Mouse (Mus musculus) liver, postnatal 0 days (tissue): Measurements from ENCODE around the gene Slx1b. TPM values are rescaled to one million over a fixed set of nuclear protein-coding genes. Genes with fewer than 3 reads are reported as not detected.
"Not testable (repeated sequence)": the region's sequence is repeated elsewhere in the genome, so short reads cannot be mapped to it uniquely, and the experiment has no call there.

Experiments used
- ATAC-seq: fragments of 200-750 bp; cut with Nextera tagmentation; 2 replicates; pipeline ENCODE4 v1.8.0; 2017; ENCODE audit warnings: mild to moderate bottlenecking, moderate library complexity
- DNase-seq: peaks from one replicate; pipeline ENCODE4 v3.0.0-alpha.2; 2016
- H3K27ac ChIP-seq: fragments of 300-500 bp; sonication (generic); 2 replicates; pipeline ENCODE4 v1.5.1; 2014; ENCODE audit warnings: antibody characterized with exemption, moderate library complexity, mild to moderate bottlenecking, low read depth
- H3K27me3 ChIP-seq: fragments of 300-500 bp; sonication (generic); 2 replicates; pipeline ENCODE4 v1.6.1; 2014; ENCODE audit warnings: low read length, control low read depth, mixed read lengths; ENCODE audit not compliant: insufficient read depth
- H3K36me3 ChIP-seq: fragments of 300-500 bp; sonication (generic); replicated peaks from 2 replicates; pipeline ENCODE4 v1.6.1; 2014; ENCODE audit warnings: mild to moderate bottlenecking, control low read depth, low read length, moderate library complexity, mixed read lengths; ENCODE audit not compliant: insufficient read depth
- H3K4me1 ChIP-seq: fragments of 300-500 bp; sonication (generic); 2 replicates; pipeline ENCODE4 v1.6.1; 2014; ENCODE audit warnings: antibody characterized with exemption, mild to moderate bottlenecking, control low read depth; ENCODE audit not compliant: insufficient read depth
- H3K4me2 ChIP-seq: fragments of 300-500 bp; sonication (generic); 2 replicates; pipeline ENCODE4 v1.6.1; 2014; ENCODE audit warnings: low read depth, mild to moderate bottlenecking, low read length, moderate library complexity, mixed read lengths
- H3K4me3 ChIP-seq: fragments of 300-500 bp; sonication (generic); 2 replicates; pipeline ENCODE4 v1.5.1; 2014; ENCODE audit warnings: low read depth, low read length
- H3K9ac ChIP-seq: fragments of 300-500 bp; sonication (generic); replicated peaks from 2 replicates; pipeline ENCODE4 v1.6.1; 2014; ENCODE audit warnings: mild to moderate bottlenecking, moderate library complexity
- H3K9me3 ChIP-seq: fragments of 300-500 bp; sonication (generic); 2 replicates; pipeline ENCODE4 v1.6.1; 2016; ENCODE audit warnings: mild to moderate bottlenecking, control low read depth, low read length, mixed read lengths
- CTCF ChIP-seq: sonication (generic); IDR thresholded peaks from 2 replicates; pipeline ENCODE4 v1.5.1; 2016; ENCODE audit warnings: antibody characterized with exemption, low read depth
- EP300 ChIP-seq: IDR thresholded peaks from 2 replicates; pipeline ENCODE4 v1.6.1; 2016; ENCODE audit warnings: antibody characterized with exemption, low read depth, mild to moderate bottlenecking
- WGBS: fragments of 180-500 bp; shearing (Covaris S2); extraction: QIAGEN DNeasy Blood & Tissue Kit; methylation state at CpG from one replicate; pipeline ENCODE4 v1.1.7; 2014; ENCODE audit not compliant: insufficient replicate concordance; 5-methylcytosine and 5-hydroxymethylcytosine counted together
- polyA plus RNA-seq: library from polyadenylated mRNA; unstranded; fragments of >200 nt; fragmentation: Nextera tagmentation; extraction: Ambion mirVana; gene quantifications from 2 replicates; pipeline ENCODE4 v1.2.1, GENCODE M21; 2015

Slx1b gene
- polyA plus RNA-seq, 1 experiment from 2014 or later: 3.7 TPM

DNA sequence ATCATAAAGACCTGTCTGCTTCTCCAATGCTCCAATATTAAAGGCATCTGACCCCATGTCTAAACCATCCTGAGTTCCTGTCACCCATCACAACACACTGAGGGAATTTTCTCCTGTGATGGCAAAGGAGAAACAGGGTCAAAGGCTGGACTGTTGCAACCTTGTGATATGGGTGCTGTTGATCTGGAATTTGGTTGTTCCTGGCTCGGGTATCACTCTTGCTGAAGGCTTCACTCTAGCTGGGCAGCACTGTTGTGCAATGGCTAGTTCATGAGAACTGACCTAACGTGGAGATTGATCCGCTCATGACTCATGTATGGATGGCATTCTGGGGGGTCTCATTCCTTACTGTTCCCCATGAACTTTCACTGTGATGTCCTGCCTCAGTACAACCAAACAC is 6.6 kb downstream of the Slx1b start:
- H3K4me3 ChIP-seq: no peak overlapping the region
- no peak overlapping the region for H3K9ac ChIP-seq
- peaks cover 18% of the 10 kb centered on the region for H3K4me1 ChIP-seq
- H3K36me3 ChIP-seq: peaks cover 14% of the 10 kb centered on the region; the same call in 1 of the 2 replicates
- ATAC-seq: peak; percentile 86
- WGBS: 46% methylated on average over 3 of the region's 3 CpGs
- no peak overlapping the region for H3K4me2 ChIP-seq
- peak; percentile 60 for DNase-seq
- H3K27ac ChIP-seq: peak overlapping the region; percentile 88
- no peaks in the 10 kb centered on the region for H3K9me3 ChIP-seq
- TF ChIP-seq CTCF (no peak), EP300 (peak; percentile 66; the same call in 1 of the 2 replicates)
- H3K27me3 ChIP-seq: no peaks in the 10 kb centered on the region

DNA sequence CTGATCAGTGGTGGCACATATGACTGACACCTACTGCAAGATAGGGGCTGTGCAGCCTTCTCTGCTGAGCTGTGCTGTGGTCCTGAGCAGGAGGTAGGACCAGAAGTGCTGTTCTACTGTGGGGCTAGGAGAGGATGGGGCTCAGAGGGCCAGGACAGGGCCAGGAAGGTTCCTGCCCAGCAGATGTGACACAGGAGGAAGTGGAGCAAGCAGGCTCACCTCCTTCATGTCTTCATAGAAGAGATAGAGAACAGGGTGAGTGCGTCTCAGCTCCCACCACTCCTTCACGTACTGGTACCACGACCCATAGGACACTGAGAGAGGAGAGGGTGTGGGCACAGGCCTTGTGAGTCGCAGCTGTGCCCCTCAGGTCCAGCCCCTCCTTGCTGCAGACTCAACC is 7.4 kb downstream of the Slx1b start:
- H3K36me3 ChIP-seq: peaks cover 14% of the 10 kb centered on the region; the same call in 1 of the 2 replicates
- not testable (repeated sequence) for H3K9ac ChIP-seq, H3K4me3 ChIP-seq, ATAC-seq, DNase-seq, H3K4me2 ChIP-seq, H3K27me3 ChIP-seq, H3K9me3 ChIP-seq
- 53% methylated on average over 4 of the region's 4 CpGs for WGBS
- H3K4me1 ChIP-seq: peaks cover 22% of the 10 kb centered on the region
- 0 out of 2 replicates have a peak overlapping the region, but pooled peaks have one; percentile 68 for H3K27ac ChIP-seq

DNA sequence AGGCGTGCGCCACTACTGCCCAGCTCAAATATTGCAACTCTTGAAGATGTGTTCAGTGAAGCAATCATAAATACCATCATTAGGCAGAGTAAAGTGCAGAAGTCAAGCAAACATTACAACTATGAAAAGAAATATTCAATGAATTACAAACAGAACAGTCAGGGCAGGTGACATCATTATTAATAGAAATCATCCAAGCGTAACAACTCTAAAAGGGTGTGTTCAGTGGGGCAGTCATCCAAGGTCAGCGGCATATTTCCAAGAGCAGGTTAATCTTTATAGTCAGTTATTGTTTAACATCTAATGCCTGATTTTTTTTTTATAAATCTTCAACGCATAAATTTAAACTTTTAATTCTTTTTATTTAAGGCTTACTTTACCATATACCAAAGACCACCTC is 14.4 kb downstream of the Slx1b start:
- TF ChIP-seq CTCF: no peak
- peak; percentile 43; the same call in 1 of the 2 replicates for TF ChIP-seq EP300
- H3K27ac ChIP-seq: peak overlapping the region; percentile 51; the same call in 1 of the 2 replicates
- H3K9me3 ChIP-seq: no peaks in the 10 kb centered on the region
- H3K4me1 ChIP-seq: peaks cover 22% of the 10 kb centered on the region
- no peak overlapping the region for H3K9ac ChIP-seq
- DNase-seq (peak; percentile 15), ATAC-seq (peak; percentile 30)
- H3K27me3 ChIP-seq: no peaks in the 10 kb centered on the region
- H3K4me2 ChIP-seq: no peak overlapping the region
- no peaks in the 10 kb centered on the region for H3K36me3 ChIP-seq
- 73% methylated on average over 5 of the region's 5 CpGs for WGBS
- no peak overlapping the region for H3K4me3 ChIP-seq

DNA sequence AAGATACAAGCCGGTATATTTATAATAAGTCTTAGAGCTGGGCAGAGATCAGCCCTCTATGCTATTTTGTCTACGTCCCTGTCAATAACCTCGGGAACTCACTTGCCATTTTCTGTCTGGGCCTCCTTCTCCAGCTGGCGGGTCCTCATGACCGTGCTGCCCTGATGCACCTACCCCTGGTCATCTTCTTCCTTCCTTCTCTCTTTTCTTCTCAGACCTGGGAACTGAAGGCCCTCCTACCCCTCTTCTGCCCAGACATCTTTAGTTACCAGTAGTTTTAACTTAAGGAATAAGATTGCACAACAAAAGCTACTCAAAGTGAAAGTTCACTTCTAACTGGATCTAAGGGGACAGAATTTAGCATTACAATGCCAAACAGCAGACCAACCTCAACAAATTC is 15.9 kb downstream of the Slx1b start:
- no peak for DNase-seq
- WGBS: 72% methylated on average over 5 of the region's 5 CpGs
- TF ChIP-seq CTCF (no peak), EP300 (no peak)
- Histone ChIP-seq H3K27me3 (no peaks in the 10 kb centered on the region), H3K9ac (no peak overlapping the region), H3K27ac (no peak overlapping the region; the same call in 1 of the 2 replicates), H3K4me3 (no peak overlapping the region), H3K4me1 (peaks cover 27% of the 10 kb centered on the region), H3K36me3 (peaks cover under 1% of the 10 kb centered on the region), H3K9me3 (no peaks in the 10 kb centered on the region), H3K4me2 (no peak overlapping the region)
- ATAC-seq: no peak

DNA sequence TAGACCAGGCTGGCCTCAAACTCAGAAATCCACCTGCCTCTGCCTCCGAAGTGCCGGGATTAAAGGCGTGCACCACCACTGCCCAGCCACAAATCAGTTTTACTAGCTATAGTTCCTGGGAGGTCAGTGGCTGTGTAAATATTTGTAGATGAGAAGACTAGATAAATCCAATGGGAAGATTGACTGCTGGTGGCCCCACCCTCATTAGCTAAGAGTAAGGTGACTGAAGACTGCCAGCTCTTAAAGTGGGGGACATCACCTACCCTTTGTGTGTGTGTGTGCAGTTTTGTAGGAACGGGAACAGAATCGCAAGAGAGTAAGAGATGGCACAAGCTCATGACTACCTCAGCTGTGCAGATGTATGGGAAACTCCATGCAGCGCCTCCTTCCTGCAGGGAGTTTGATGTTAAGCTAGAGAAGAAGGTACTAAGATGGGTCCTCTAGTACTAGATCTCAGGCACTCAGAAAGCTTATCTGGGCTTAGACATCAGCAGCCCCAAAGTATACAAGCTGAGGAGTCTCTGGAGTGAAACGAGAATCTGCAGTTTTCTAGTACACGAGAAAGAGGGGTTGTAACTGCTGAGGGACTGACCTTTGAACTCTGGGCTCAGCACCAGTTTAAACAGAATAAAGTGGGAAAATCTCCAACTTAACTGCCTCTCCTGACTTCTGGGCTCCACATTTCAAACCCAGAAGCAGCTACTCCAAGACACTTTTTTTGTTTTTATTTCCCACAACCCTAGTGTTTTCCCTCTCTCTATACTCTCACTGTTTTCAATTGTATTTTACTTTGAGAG is 16.8 kb downstream of the Slx1b start:
- H3K4me2 ChIP-seq: peak overlapping the region; percentile 52
- no peak overlapping the region for H3K9ac ChIP-seq
- H3K27me3 ChIP-seq: no peaks in the 10 kb centered on the region
- WGBS: 67% methylated on average over 8 of the region's 8 CpGs
- no peak overlapping the region for H3K4me3 ChIP-seq
- no peaks in the 10 kb centered on the region for H3K9me3 ChIP-seq
- H3K36me3 ChIP-seq: peaks cover 3% of the 10 kb centered on the region
- H3K27ac ChIP-seq: peak overlapping the region; percentile 78
- TF ChIP-seq CTCF (no peak), EP300 (no peak)
- peaks cover 24% of the 10 kb centered on the region for H3K4me1 ChIP-seq
- DNase-seq: peak; percentile 20
- ATAC-seq: peak; percentile 31

DNA sequence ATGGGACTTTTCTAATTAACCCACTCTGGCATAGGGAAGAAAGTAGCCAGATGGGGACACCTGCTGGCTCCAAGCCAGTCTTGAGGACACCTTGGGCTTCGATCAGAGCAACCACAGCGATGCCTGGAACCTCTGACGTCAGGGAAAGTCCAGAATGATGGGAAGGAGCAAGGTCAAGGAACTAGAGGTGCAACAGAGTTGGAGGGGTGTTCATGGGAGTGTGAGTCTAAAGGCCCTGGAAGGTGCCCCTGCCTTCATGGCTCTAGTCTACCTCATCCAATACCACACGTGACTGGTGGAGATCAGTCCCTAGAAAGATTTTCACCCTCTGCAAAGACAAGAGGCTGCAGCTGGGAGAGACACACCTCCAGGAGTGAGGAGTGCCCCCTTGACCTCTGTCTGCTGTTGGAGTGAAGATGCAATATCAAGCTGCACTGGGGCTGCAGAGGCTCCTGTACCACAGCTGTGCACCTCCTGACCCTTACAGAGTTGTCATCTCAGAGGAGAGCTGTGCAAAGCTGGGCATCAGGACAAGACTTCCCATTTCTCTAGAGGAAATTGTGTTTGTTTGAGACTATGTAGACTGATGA is 18.9 kb downstream of the Slx1b start:
- peaks cover 23% of the 10 kb centered on the region for H3K4me1 ChIP-seq
- no peaks in the 10 kb centered on the region for H3K9me3 ChIP-seq
- H3K9ac ChIP-seq: no peak overlapping the region
- no peak for DNase-seq
- ATAC-seq: peak; percentile 26
- no peaks in the 10 kb centered on the region for H3K27me3 ChIP-seq
- WGBS: 60% methylated on average over 4 of the region's 4 CpGs
- TF ChIP-seq EP300 (no peak), CTCF (no peak)
- peaks cover 18% of the 10 kb centered on the region for H3K36me3 ChIP-seq
- H3K4me3 ChIP-seq: no peak overlapping the region
- H3K4me2 ChIP-seq: 0 out of 2 replicates have a peak overlapping the region, but pooled peaks have one; percentile 56
- H3K27ac ChIP-seq: peak overlapping the region; percentile 91
